Mouse (Mus musculus) C2C12 (cell line): ENCODE measurements around the gene Traf3ip3. TPM values are rescaled to one million over a fixed set of nuclear protein-coding genes. Genes with fewer than 3 reads are reported as not detected.

Experiments used
- H3K27me3 ChIP-seq: one replicate; pipeline ENCODE4 v1.6.1; 2011; ENCODE audit not compliant: control insufficient read depth, insufficient read depth, insufficient read length
- H3K36me3 ChIP-seq: one replicate; pipeline ENCODE4 v1.6.1; 2011; ENCODE audit not compliant: control insufficient read depth, insufficient read depth
- H3K4me3 ChIP-seq: one replicate; pipeline ENCODE4 v1.5.1; 2011; ENCODE audit warnings: mild to moderate bottlenecking, control low read depth; ENCODE audit not compliant: poor library complexity, insufficient read depth, severe bottlenecking
- H3K79me2 ChIP-seq: one replicate; pipeline ENCODE4 v1.6.1; 2011; ENCODE audit not compliant: control insufficient read depth, insufficient read depth
- H3K79me3 ChIP-seq: one replicate; pipeline ENCODE4 v1.6.1; 2011; ENCODE audit warnings: low read depth, control low read depth
- H3ac ChIP-seq: one replicate; pipeline ENCODE3; 2011; ENCODE audit warnings: low read depth; ENCODE audit not compliant: control insufficient read depth, insufficient read length
- CEBPB ChIP-seq: IDR thresholded peaks from one replicate; pipeline ENCODE4 v1.6.1; 2011; ENCODE audit warnings: low read depth, mild to moderate bottlenecking, control low read depth, moderate library complexity
- CTCF ChIP-seq: IDR thresholded peaks from one replicate; pipeline ENCODE4 v1.5.1; 2011; ENCODE audit not compliant: control insufficient read depth, insufficient read depth, insufficient read length
- FOSL1 ChIP-seq: IDR thresholded peaks from one replicate; pipeline ENCODE4 v1.8.0; 2011; ENCODE audit warnings: mild to moderate bottlenecking, low read length; ENCODE audit not compliant: poor library complexity, insufficient read depth, severe bottlenecking
- MAX ChIP-seq: IDR thresholded peaks from one replicate; pipeline ENCODE4 v1.6.1; 2011; ENCODE audit warnings: mild to moderate bottlenecking, control low read depth
- MYOD1 ChIP-seq: IDR thresholded peaks from one replicate; pipeline ENCODE4 v1.6.1; 2011; ENCODE audit warnings: low read depth; ENCODE audit not compliant: control insufficient read depth, insufficient read length
- MYOG ChIP-seq: IDR thresholded peaks from one replicate; pipeline ENCODE4 v1.6.1; 2011; ENCODE audit not compliant: control insufficient read depth, insufficient read length; ENCODE audit errors: extremely low read depth
- USF1 ChIP-seq: IDR thresholded peaks from one replicate; pipeline ENCODE4 v1.6.1; 2011; ENCODE audit warnings: low read depth, mild to moderate bottlenecking, control low read depth, moderate library complexity
- polyA plus RNA-seq: library from polyadenylated mRNA; unstranded; fragments of >200 nt; fragmentation: generic; extraction: Trizol; gene quantifications from one replicate; pipeline ENCODE4 v1.2.1, GENCODE M21; 2012; ENCODE audit warnings: missing spikeins

The Traf3ip3 gene
- polyA plus RNA-seq, 1 experiment = 0.02 TPM

GRCm38 (mm10) chr1:193203821-193204220 lies 2.3 kb upstream of the Traf3ip3 start:
- TF ChIP-seq MYOD1 (no peak), MAX (no peak), MYOG (no peak), USF1 (no peak), CEBPB (no peak), CTCF (no peak), FOSL1 (no peak)
- no peaks in the 10 kb centered on the region for H3K79me2 ChIP-seq
- no peak overlapping the region for H3K4me3 ChIP-seq
- no peaks in the 10 kb centered on the region for H3K27me3 ChIP-seq
- no peaks in the 10 kb centered on the region for H3K36me3 ChIP-seq
- no peak overlapping the region for H3ac ChIP-seq
- H3K79me3 ChIP-seq = no peaks in the 10 kb centered on the region

- H3K79me2 ChIP-seq = no peaks in the 10 kb centered on the region
- H3K4me3 ChIP-seq = no peak overlapping the region
- no peaks in the 10 kb centered on the region for H3K36me3 ChIP-seq
- no peak for TF ChIP-seq CEBPB
- no peaks in the 10 kb centered on the region for H3K27me3 ChIP-seq
- no peak overlapping the region for H3ac ChIP-seq
- no peaks in the 10 kb centered on the region for H3K79me3 ChIP-seq
These were observed 692 bp downstream of the Traf3ip3 start for GRCm38 (mm10) chr1:193200640-193201382.

- Histone ChIP-seq H3K79me2 (no peaks in the 10 kb centered on the region), H3K79me3 (no peaks in the 10 kb centered on the region), H3K27me3 (no peaks in the 10 kb centered on the region), H3K36me3 (no peaks in the 10 kb centered on the region), H3ac (no peak overlapping the region), H3K4me3 (no peak overlapping the region)
- TF ChIP-seq MYOD1 (no peak), CTCF (peak; percentile 16), FOSL1 (no peak), CEBPB (no peak), USF1 (no peak)
These were observed 3.2 kb downstream of the Traf3ip3 start for GRCm38 (mm10) chr1:193198312-193198711.

GRCm38 (mm10) chr1:193197494-193198205 lies 3.9 kb downstream of the Traf3ip3 start:
- no peak overlapping the region for H3K4me3 ChIP-seq
- H3K36me3 ChIP-seq = no peaks in the 10 kb centered on the region
- H3K79me2 ChIP-seq = no peaks in the 10 kb centered on the region

GRCm38 (mm10) chr1:193195169-193195810 lies 6.2 kb downstream of the Traf3ip3 start:
- H3ac ChIP-seq = no peak overlapping the region
- no peaks in the 10 kb centered on the region for H3K27me3 ChIP-seq
- no peaks in the 10 kb centered on the region for H3K79me3 ChIP-seq
- no peaks in the 10 kb centered on the region for H3K79me2 ChIP-seq
- TF ChIP-seq MAX = no peak
- no peak for TF ChIP-seq MYOG
- TF ChIP-seq CTCF = no peak
- TF ChIP-seq USF1 = no peak
- TF ChIP-seq MYOD1 = no peak
- TF ChIP-seq CEBPB = no peak
- no peaks in the 10 kb centered on the region for H3K36me3 ChIP-seq
- no peak overlapping the region for H3K4me3 ChIP-seq

More at GRCm38 (mm10) chr1:193197494-193198205, 3.9 kb downstream of the Traf3ip3 start:
- Histone ChIP-seq H3K27me3 (no peaks in the 10 kb centered on the region), H3ac (no peak overlapping the region), H3K79me3 (no peaks in the 10 kb centered on the region)
- TF ChIP-seq MAX (no peak), MYOG (no peak), USF1 (no peak), MYOD1 (no peak), FOSL1 (no peak), CTCF (no peak), CEBPB (no peak)
